Mouse (Mus musculus): ENCODE measurements around the gene Ddah1.

GRCm38 (mm10) chr3:145763642-145763972 is 5.1 kb downstream of the Ddah1 start:
- TF ChIP-seq CTCF (IDR thresholded peaks at IDR 0.05; ENCODE audit: low read depth) = no peak
- no peak for TF ChIP-seq EP300 (IDR thresholded peaks at IDR 0.05; ENCODE audit: low read depth)

Measured in heart, postnatal 0 days (tissue).